Mouse (Mus musculus) neural tube, embryonic 10.5 days (tissue): ENCODE measurements around the gene Cdr2.
"Not testable (repeated sequence)": the region's sequence is repeated elsewhere in the genome, so short reads cannot be mapped to it uniquely, and the experiment has no call there.

Experiments used
- DNase-seq: peaks from one replicate; pipeline ENCODE4 v3.0.0-alpha.2; 2017; ENCODE audit warnings: low spot score; ENCODE audit errors: extremely low spot score

The Cdr2 gene

DNA sequence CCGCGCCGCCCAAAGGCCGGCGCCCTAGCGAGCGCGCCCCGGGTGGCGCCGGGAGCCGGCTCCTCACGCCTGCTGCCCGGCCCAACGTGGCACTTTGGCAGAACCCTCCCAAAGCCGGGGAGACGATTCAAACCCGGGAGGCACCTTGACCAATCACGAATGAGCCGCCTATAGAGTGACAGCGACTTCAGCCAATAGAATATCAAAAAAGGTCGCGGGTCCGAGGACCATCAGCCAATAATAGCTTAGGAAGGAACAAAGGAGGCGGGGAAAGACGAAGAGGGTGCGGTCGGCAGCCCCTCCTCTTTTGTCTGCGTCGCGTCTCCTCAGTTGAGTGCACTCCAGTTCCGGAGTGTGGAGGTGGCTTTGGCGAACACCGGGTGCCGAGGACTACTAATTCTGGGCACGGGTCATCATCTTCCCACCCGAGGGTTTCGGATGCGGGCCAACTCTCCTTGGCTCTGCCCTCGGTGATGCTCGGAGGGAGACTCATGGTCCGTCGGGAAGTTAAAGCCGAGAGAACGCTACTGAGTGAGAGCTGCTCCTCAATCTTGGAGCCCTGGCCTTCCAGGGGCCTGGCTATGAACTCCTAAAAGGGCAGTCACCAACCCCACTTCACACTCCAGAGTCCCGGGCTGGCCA is at the start of gene Cdr2, which contains the start of gene Mfsd13b:
Gene Cdr2 (minus strand): TSS at position 113 of the 642 bp plus-strand sequence.
Gene Mfsd13b (plus strand): TSS at position 310 of the 642 bp plus-strand sequence.
- peak; percentile 91 for DNase-seq

DNA sequence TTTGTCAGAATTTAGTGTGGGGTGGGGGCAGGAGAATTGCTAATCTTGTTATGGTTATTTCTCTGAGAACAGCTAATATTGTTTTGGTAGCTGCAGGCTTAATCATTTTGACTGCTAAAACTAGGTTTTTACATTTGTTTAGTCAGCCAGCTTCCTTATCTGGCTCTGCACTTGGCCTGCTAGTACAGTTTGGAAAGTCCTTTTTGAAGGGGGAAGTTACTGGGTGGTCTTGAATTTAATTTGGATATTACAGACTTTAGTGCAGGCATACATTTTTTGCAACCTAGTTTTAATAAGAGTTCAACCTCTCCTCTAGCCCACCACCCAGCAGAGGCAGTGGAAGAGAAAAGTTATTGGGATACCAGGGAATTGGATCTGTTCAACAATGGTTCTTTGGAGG is 47.8 kb upstream of the Cdr2 start:
- DNase-seq: not testable (repeated sequence)

DNA sequence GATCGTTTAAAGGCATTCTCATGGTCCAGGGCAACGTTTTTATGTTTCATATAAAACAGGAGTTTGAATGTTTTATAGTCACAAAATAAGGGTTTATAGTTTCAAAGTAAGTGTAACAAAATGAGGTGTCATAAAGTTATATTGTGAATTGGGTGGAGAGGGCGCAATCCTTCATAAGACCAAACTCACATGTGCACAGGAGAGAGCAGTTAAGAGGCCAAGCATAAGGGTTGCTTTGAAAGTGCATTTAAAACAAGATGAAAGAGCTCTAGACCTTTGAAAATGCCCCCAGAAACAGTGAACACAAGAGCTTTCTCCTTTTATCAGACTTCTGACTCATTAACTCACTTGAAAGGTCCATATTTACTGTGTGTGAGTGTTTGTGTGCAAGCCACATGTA is 44.2 kb upstream of the Cdr2 start:
- DNase-seq: no peak

DNA sequence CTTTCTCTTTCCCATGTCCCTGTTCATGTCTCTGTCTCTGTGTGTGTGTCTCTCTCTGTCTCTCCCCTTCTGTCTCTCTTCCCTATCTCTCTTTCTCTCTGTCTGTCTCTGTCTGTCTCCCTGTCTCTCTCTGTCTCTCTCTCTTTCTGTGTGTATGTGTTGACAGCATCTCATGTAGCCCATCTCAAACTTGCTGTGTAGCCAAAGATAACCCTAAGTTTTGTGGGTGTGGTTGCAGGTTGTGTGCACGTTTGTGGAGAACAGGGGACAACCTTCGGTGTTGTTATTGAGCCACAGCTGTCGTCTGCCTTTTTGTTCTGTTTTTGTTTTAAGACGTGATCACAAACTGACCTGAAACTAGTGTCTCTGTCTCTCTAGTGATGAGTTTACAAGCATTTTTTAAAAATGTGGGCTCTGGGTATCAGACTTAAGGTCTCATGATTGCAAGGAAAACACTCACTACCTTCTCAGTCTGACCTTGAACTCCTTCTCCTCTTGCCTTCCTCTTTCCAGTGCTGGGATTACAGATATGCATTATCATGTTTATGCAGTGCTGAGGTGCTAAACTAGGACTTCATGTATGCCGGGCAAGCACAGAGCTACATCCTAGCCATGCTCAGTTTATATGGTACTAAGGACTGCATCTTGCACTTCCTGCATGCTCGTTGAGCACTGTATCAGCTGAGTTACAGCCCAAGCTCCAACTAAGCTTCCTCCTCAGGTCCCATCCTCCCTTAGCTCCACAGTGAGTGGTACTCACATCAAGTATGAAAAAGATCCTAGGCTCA is 43.3 kb upstream of the Cdr2 start:
- no peak for DNase-seq

DNA sequence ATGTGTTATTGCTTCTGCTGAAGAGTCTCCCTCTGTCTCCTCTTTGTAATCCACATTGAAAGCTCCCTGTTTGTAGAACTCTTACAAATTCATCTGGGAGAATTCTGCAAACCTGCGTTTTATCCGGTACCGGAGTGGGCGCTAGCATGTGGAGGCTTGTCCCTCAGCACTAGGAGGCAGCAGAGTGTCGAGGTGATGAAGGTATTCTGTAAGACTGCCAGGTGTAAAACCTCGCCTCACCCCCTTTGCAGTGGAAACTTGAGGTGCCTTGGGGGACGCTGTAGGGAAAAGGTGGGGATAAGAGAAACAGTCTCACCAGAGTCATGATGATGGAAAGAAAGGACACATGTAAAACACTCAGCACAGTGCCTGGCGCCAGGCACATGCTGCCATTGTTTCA is 38.2 kb upstream of the Cdr2 start:
- DNase-seq: no peak

DNA sequence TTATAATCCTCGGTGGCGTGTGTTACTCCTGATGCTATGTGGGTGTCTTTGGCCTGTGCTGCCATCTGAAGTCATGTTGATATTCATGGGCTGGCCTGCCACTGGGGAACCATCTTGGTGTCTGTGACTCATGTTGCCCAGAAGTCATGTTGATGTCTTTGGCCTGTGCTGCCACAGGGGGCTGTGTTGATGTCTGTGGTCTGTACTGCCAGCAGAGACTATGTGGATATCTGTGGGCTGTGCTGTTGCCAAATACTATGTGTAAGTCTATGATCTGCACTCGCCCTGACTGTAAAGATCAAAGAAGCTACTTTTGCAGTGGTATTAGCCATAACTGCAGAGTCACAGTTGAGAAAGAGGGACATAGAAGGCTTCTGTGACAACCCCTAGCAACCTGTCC is 36.7 kb upstream of the Cdr2 start:
- DNase-seq: no peak

DNA sequence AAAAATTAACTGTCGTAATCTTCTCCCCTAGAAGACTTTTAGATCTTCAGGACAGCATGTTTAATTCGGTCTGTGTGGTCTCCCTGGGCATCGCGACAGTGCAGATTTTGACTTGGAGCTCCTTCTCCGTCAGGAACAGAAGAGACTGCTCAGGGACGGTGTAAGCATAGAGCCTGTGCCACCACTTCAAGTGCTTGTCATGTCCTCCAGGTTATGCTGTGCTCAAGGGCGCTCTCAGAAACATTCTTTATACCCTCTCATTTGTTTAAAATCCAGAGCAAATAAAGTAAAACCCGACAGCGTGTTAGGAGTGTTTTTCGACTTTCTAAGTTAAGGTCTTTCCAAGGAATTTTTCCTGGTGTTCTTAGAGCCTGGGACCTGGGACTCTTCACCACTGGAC is 32.4 kb upstream of the Cdr2 start:
- no peak for DNase-seq

DNA sequence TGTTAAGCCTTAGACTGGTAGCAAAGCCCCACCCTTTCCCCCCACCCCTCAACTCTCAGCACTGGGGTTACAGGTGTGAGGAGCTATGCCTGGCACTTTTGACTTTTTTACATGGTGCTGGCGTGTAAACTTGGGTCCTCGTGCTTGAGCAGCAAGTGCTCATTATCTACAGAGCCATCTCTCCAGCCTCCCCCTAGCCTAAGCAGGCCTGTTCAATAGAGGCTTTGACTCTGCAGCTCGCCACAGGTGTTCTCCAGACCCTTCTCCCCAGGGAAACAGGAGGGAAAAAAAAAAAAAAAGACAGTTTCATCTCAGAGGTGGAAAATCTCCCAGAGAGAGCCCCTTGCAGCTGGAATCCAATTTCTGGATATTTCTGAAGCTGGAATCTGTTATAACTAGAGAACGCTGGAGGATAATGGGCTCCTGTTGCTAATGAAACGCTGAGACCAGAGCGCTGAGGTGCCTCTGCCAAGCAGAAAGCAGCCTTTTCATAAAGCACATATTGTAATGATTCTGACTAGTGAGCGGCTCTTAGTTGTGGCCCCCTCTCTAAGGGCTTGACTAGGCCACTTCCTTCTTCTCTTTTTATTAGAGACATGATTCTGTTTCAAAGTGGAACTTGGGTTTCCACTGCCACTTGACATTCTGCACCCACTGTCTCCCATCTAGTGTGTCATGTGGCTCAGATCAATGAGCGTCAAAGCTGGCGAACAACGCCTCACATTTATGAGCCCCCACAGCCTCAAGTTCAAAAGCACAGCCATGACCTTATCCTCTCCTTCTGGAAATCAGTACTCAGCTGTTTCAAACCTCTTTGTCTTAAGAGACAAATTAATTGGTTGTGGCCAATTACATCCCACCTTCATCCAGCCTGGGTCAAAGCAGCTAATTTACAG is 29.9 kb upstream of the Cdr2 start:
- no peak for DNase-seq

DNA sequence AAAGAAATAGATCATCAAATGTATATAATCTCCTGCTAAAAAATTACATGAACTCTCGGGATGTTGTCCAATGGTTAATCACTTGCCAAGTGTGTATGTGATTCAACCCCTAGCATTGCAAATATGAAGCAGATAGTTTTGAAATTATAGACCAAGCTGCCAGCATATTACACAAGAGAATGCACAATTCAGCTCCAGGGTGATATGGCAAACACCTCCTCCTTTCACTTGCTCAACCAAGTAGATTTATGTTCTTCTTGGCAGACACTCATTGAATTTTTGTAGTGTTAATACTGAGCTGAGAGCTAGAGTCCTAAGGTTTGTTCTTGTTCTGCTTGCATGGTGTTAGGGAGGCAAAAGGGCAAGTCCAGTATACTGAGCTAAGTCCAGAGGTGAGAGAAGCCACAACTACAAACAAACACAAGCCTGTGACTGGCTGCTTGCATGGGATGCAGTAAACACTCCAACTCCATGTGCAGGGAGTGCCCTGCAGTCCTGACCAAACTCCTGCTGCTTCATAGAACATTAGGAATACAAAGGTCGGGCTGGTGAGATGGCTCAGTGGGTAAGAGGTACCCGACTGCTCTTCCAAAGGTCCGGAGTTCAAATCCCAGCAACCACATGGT is 21.8 kb upstream of the Cdr2 start:
- no peak for DNase-seq

DNA sequence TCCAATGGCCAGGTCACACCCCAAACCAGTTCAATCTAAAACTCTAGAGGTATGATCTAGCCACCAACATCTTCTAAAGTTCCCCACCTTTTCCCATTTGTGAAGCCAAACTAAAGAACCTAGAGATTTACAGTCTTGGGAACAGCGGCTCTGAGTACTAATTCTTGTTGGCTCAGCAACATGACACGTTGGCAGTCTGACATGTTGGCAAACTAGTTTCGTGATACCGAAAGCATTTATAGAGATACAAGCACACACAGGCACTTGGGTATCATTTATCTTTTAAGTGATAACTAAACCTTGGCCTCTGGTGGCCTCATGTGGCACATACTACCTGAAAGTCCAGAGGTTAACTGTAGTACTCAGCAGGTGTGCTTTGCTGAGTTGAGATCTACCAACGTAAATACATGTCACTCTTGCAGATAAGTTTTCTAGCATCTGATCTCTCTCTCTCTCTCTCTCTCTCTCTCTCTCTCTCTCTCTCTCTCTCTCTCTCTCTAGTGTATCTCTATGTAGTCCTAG is 20.4 kb upstream of the Cdr2 start:
- no peak for DNase-seq

DNA sequence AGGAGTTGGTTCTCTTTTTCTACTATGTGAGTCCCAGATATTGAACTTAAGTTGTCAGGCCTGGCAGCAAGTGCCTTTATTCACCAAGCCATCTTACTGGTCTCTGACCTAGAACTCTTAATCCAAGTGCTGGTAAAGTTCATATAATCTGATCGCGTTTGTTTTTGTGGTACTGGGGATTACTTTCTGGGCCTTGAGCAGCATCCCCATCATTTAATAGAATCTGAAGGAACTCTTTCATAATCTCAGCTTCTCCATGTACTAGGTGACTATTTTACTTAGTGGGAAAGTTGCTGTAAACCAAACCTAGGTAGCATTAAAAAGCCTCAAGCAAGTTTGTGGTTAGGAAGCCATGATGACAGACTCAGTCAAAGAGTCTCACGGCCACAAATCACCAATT is 19.8 kb upstream of the Cdr2 start:
- no peak for DNase-seq

DNA sequence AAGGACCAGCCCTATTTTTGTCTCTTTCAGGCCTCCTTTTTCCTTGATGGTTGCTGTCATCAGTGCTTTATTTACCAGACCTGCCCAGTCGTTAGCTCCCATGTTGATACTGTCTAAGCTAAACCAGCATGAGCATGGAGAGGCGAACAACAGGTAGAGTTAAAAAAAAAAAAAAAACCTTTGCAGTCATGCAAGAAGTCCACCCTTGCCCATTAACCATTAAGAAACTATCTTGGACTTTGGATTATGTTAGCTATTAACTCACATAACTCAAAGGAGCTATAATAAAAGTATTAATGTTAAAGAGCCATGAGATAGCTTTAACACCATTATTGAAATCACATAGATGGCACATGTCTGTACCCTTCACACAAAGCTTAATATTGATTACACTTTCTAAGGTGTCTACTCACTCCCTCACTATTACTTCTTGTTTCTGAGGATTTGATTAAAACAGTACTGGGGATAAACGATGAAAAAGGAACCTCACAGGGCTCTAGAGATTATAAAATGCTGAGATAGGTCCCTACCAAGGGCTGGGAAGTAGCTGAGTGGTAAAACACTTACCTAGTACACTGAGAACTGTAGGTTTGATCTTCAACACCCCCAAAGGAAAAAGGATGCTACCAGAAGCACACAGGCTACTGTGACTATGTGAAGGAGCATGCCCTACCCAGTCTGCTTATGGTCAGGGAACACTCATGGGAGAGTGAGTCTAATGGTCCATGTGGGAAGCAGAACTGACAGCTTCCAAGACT is 18.1 kb upstream of the Cdr2 start:
- no peak for DNase-seq

DNA sequence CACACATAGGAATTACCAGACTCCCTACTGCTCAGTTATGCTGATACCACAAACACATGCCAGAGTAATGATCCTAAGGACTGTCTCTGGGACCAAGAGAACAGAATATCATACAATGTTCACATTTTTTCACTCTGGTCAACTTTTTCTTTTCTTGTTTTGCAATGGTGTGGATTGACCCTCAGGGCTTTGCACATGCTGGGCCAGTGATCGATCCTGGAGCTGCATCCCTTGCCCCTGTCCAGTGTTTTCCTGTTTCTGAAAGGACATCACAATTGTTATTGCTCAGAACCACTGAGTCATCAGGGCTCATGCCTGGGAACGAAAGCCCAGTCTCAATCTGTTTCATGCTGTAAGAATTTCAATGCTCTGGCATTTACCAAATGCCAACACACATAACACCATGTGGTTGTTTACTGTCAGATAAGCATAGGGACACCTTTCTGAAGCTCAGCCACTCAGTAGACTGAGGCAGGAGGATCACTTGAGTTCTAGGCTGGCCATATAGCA is 17.0 kb upstream of the Cdr2 start:
- no peak for DNase-seq

DNA sequence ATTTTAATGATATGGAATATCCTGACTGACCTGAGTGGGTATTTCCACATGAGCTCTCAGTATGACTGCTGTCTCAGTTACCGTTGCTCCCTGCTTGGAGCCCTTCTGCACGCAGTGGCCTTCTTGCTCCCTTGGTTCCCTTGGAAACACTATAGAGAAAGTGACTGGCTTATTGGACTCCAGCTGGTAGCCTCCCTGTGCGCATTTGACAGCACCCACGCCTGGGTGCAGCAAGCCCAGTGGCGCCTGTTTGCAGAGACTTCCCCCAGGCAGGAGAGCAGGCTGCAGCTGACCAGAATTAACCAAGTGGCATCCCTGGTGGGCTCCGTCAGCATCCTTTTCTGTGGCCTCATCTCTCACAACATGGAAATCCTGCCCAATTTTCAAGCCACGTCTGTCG is 9.1 kb upstream of the Cdr2 start:
- DNase-seq: no peak

DNA sequence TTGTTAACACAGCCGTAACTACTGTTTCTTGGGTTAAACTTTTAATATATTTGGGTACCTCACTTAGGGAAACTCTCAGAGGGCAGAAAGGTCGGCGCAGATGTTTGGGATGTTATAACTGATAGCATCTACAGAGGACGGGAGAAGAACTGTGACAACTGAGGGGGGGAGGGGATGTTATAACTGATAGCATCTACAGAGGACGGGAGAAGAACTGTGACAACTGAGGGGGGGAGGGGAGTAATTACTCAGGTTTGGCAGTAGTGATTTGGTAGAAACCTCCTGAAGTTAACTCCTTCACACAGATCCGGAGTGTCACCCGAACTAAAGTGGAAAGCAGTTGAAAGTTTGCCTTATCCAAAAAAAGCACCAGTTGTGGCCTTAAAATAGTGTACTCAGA is 856 bp upstream of the Cdr2 start:
- DNase-seq: no peak

DNA sequence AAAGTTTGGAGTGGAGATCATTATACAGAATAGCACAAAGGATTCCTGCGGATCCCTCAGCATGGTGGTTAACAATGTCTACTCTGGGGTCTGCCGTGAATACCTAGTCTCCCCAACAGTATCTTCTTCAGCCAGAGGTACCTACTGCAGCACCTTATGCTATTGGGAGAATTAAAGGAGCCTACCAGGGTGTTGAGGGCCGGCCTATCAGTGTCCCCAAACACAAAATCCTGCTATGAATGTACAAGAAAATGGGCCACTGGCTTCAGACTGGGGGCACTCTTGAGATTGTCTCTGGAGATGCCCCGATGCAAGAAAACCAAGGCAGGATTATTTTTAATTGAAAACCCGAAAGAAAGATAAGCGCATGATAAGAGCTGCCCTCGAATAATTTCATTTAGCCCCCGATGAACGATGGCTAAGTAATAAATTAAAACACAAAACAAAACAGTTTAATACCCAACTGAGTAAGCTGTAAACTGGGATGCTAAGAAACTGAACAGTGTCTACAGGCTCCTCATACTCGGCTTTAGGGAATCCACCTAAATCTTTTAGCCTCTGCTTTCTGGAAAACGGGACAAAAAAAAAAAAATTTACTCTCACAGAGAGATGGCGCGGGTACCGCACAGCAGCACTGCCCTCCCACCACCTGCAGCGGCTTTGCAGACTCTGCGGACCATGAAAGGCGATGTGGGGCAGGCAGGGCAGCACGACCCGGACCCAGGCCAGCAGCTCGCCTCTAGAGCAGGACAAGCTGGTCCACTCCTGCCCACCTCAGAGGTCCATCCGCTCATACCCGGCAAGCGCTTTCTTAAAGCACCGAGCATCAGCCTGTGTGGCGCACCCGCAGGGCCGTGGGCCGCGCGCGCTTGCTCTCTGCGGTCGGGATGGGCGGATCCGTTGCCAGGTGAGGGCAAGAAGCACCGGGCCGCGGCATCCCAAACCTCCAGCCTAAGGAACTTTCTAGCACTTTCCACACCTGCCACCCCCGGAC is 884 bp downstream of the Cdr2 start:
- DNase-seq: peak; percentile 66

DNA sequence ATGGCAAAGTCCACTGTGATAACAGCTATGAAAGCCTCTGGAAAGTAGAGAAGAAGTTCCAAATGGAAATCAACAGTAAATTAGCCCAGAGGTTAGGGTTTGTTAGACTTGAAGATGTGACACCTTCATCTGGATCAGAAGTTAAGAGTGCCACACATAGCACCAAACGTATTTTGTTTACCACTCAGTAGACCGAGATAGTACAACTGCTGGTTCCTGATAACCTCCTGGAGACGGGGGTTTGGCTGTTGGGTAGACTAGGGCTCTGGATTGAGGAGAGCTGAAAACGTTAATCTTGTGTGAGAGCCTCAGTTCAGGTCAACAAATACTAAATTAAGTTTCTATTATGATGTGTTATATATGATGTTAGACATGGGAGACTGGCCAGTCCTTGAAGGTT is 2.1 kb downstream of the Cdr2 start:
- DNase-seq: no peak

DNA sequence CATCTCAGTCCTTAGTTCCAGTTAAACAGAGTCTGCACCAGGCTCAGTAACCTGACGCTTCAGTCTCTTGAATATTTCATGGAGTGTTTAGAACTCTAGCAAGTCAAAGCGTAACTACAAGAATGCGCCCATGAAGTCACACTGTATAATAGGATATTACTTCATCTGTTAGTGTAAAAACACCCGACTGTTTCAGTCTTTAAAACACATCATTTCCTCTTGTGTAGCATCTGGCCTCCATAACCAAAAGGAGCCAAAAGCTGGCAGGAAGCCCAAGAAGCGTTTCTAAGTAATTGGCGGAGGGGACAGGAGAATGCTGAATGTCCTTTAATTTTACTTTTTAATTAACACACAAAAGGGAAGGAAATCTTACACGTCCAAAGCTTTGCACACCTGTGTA is 5.0 kb downstream of the Cdr2 start:
- DNase-seq: no peak

DNA sequence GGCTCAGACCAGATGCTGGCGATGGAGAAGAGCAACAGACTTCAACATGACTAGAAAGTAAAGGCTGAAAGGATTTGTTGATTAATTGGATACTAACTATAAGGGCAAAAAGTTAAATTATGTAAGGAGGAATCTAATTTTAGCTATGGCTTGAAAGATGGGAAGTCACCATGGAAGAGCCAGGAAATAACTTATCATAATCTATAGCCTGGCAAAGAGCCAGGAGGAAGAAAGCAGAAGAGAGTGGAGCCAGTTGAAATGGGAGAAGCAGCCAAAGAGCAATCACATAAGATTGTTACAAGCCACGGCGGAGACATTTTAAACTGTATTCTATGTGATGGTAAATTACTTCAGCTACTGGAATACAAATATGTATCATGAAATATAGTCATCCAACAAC is 8.1 kb downstream of the Cdr2 start:
- no peak for DNase-seq
